Mouse (Mus musculus): ENCODE results near the gene Gm4969.

DNA sequence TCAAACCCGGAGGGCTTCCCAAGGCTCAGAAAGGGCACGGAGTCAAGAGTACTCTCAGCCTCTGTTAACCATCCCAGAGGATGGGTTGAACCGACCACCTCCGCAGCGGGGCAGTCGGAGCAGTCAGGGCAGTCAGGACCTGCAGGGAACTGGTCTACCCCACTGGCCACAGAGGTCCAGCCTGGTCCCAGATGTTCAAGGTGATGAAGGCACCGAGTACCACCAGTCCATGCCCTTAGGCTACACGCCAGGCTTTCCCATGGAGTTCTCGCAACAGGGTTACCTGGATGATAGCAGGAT is 63.4 kb downstream of the Gm4969 start:
- no peak for TF ChIP-seq POLR2A (IDR thresholded peaks at IDR 0.05; ENCODE audit: insufficient read depth, low read length)
- TF ChIP-seq EP300 (IDR thresholded peaks at IDR 0.05; ENCODE audit: insufficient read depth, low read depth, low read length) = no peak

Data from ES-Bruce4 (cell line).